Mouse (Mus musculus) kidney, postnatal 0 days (tissue): ENCODE results near the gene Ap5b1. TPM values are rescaled to one million over a fixed set of nuclear protein-coding genes. Genes with fewer than 3 reads are reported as not detected.

Experiments used
- ATAC-seq: fragments of 200-750 bp; cut with Nextera tagmentation; replicated peaks from 2 replicates; pipeline ENCODE4 v1.8.0; 2017; ENCODE audit warnings: low read depth, moderate number of reproducible peaks, moderate TSS enrichment, moderate library complexity; ENCODE audit not compliant: low FRiP score
- DNase-seq: peaks from one replicate; pipeline ENCODE4 v3.0.0-alpha.2; 2016; ENCODE audit warnings: low spot score
- H3K27ac ChIP-seq: fragments of 300-500 bp; sonication (generic); 2 replicates; pipeline ENCODE4 v1.5.1; 2014; ENCODE audit warnings: mild to moderate bottlenecking
- H3K27me3 ChIP-seq: fragments of 300-500 bp; sonication (generic); 2 replicates; pipeline ENCODE4 v1.6.1; 2014; ENCODE audit warnings: low read length, mixed read lengths; ENCODE audit not compliant: insufficient read depth
- H3K36me3 ChIP-seq: fragments of 300-500 bp; sonication (generic); 2 replicates; pipeline ENCODE4 v1.6.1; 2014; ENCODE audit warnings: low read length, mixed read lengths; ENCODE audit not compliant: insufficient read depth
- H3K4me1 ChIP-seq: fragments of 300-500 bp; sonication (generic); replicated peaks from 2 replicates; pipeline ENCODE4 v1.6.1; 2014; ENCODE audit warnings: antibody characterized with exemption, low read length, mixed read lengths; ENCODE audit not compliant: insufficient read depth
- H3K4me2 ChIP-seq: fragments of 300-500 bp; sonication (generic); 2 replicates; pipeline ENCODE4 v1.6.1; 2014; ENCODE audit warnings: mild to moderate bottlenecking, low read length, moderate library complexity, mixed read lengths
- H3K4me3 ChIP-seq: fragments of 300-500 bp; sonication (generic); replicated peaks from 2 replicates; pipeline ENCODE4 v1.5.1; 2014; ENCODE audit warnings: low read depth, low read length
- H3K9ac ChIP-seq: fragments of 300-500 bp; sonication (generic); 2 replicates; pipeline ENCODE4 v1.6.1; 2014; ENCODE audit warnings: low read depth, low read length
- H3K9me3 ChIP-seq: fragments of 300-500 bp; sonication (generic); replicated peaks from 2 replicates; pipeline ENCODE4 v1.6.1; 2016; ENCODE audit warnings: low read length, inconsistent platforms, mixed read lengths
- CTCF ChIP-seq: IDR thresholded peaks from 2 replicates; pipeline ENCODE4 v1.5.1; 2016; ENCODE audit warnings: antibody characterized with exemption, low read depth, mild to moderate bottlenecking, moderate library complexity
- WGBS: fragments of 180-500 bp; shearing (Covaris S2); extraction: QIAGEN DNeasy Blood & Tissue Kit; methylation state at CpG from one replicate; pipeline ENCODE4 v1.1.7; 2014; 5-methylcytosine and 5-hydroxymethylcytosine counted together
- polyA plus RNA-seq: library from polyadenylated mRNA; unstranded; fragments of >200 nt; fragmentation: Nextera tagmentation; extraction: Ambion mirVana; gene quantifications from 2 replicates; pipeline ENCODE4 v1.2.1, GENCODE M21; 2015

The Ap5b1 gene
- polyA plus RNA-seq, 1 experiment from 2014 or later: 7.2 TPM

GRCm38 (mm10) chr19:5558770-5559169 lies 9.1 kb upstream of the Ap5b1 start:
- Histone ChIP-seq H3K36me3 (no peaks in the 10 kb centered on the region), H3K27ac (peak overlapping the region; percentile 95), H3K4me1 (peaks cover 11% of the 10 kb centered on the region), H3K27me3 (peaks cover 4% of the 10 kb centered on the region; the same call in 1 of the 2 replicates), H3K9me3 (no peaks in the 10 kb centered on the region), H3K4me2 (peak overlapping the region; percentile 61), H3K4me3 (peak overlapping the region; percentile 46), H3K9ac (peak overlapping the region; percentile 59)
- DNase-seq: no peak
- 38% methylated on average over 8 of the region's 8 CpGs for WGBS
- ATAC-seq: no peak
- no peak for TF ChIP-seq CTCF

- peak overlapping the region; percentile 95 for H3K27ac ChIP-seq
- peaks cover 11% of the 10 kb centered on the region for H3K4me1 ChIP-seq
- no peak for TF ChIP-seq CTCF
- peak overlapping the region; percentile 59 for H3K9ac ChIP-seq
- no peak for ATAC-seq
- no peak for DNase-seq
- WGBS: 10% methylated on average over 8 of the region's 8 CpGs
- peaks cover 4% of the 10 kb centered on the region; the same call in 1 of the 2 replicates for H3K27me3 ChIP-seq
- H3K9me3 ChIP-seq: no peaks in the 10 kb centered on the region
- no peaks in the 10 kb centered on the region for H3K36me3 ChIP-seq
- H3K4me3 ChIP-seq: peak overlapping the region; percentile 46
- H3K4me2 ChIP-seq: peak overlapping the region; percentile 61
Measured at GRCm38 (mm10) chr19:5559229-5559628, 8.6 kb upstream of the Ap5b1 start.

- peak overlapping the region; percentile 61 for H3K4me2 ChIP-seq
- peak overlapping the region; percentile 95 for H3K27ac ChIP-seq
- under 1% methylated on average over 69 of the region's 69 CpGs for WGBS
- DNase-seq (peak; percentile 74), ATAC-seq (peak; percentile 20; the same call in 1 of the 2 replicates)
- H3K9me3 ChIP-seq: no peaks in the 10 kb centered on the region
- H3K9ac ChIP-seq: peak overlapping the region; percentile 59
- peak overlapping the region; percentile 46 for H3K4me3 ChIP-seq
- H3K27me3 ChIP-seq: peaks cover 4% of the 10 kb centered on the region; the same call in 1 of the 2 replicates
- no peaks in the 10 kb centered on the region for H3K36me3 ChIP-seq
- H3K4me1 ChIP-seq: peaks cover 7% of the 10 kb centered on the region
- TF ChIP-seq CTCF: no peak
Measured at GRCm38 (mm10) chr19:5559631-5560456, 8.0 kb upstream of the Ap5b1 start.

GRCm38 (mm10) chr19:5560457-5561041 lies 7.3 kb upstream of the Ap5b1 start, which contains the start of gene Ovol1:
Gene Ovol1 (minus strand): TSS chr19:5560646.
- Histone ChIP-seq H3K9ac (peak within 1 kb of the TSS; percentile 59), H3K36me3 (no peaks in the 10 kb centered on the region), H3K9me3 (no peaks in the 10 kb centered on the region), H3K4me3 (peak within 1 kb of the TSS; percentile 46), H3K27ac (peak within 1 kb of the TSS; percentile 95), H3K4me2 (peak within 1 kb of the TSS; percentile 61), H3K4me1 (peaks cover 6% of the 10 kb centered on the region), H3K27me3 (peaks cover 4% of the 10 kb centered on the region; the same call in 1 of the 2 replicates)
- WGBS: under 1% methylated on average over 57 of the region's 57 CpGs
- TF ChIP-seq CTCF: no peak
- DNase-seq (no peak), ATAC-seq (peak; percentile 68)

- ATAC-seq: peak; percentile 40; the same call in 1 of the 2 replicates
- Histone ChIP-seq H3K9me3 (no peaks in the 10 kb centered on the region), H3K27ac (peak overlapping the region; percentile 95), H3K4me1 (peaks cover 10% of the 10 kb centered on the region), H3K36me3 (no peaks in the 10 kb centered on the region), H3K4me3 (peak overlapping the region; percentile 46), H3K9ac (peak overlapping the region; percentile 59), H3K4me2 (peak overlapping the region; percentile 61), H3K27me3 (peaks cover 4% of the 10 kb centered on the region; the same call in 1 of the 2 replicates)
- DNase-seq: no peak
- no peak for TF ChIP-seq CTCF
- 11% methylated on average over 10 of the region's 10 CpGs for WGBS
Measured at GRCm38 (mm10) chr19:5561252-5561790, 6.5 kb upstream of the Ap5b1 start.

- peaks cover 4% of the 10 kb centered on the region; the same call in 1 of the 2 replicates for H3K27me3 ChIP-seq
- H3K27ac ChIP-seq: peak overlapping the region; percentile 95
- 20% methylated on average over 3 of the region's 3 CpGs for WGBS
- no peaks in the 10 kb centered on the region for H3K9me3 ChIP-seq
- H3K4me2 ChIP-seq: peak overlapping the region; percentile 61
- ATAC-seq (no peak; the same call in 1 of the 2 replicates), DNase-seq (no peak)
- no peak overlapping the region for H3K4me3 ChIP-seq
- no peak overlapping the region for H3K9ac ChIP-seq
- peaks cover 14% of the 10 kb centered on the region for H3K4me1 ChIP-seq
- H3K36me3 ChIP-seq: no peaks in the 10 kb centered on the region
- TF ChIP-seq CTCF: no peak
Measured at GRCm38 (mm10) chr19:5561886-5562285, 5.9 kb upstream of the Ap5b1 start.
